Mouse (Mus musculus): ENCODE measurements at regions not wholly inside any gene's neighbourhood (a gene's known extent, or its start where the extent isn't known, plus 50 kb on each side); places are given as distances from the start of the nearest gene placed in this dataset.

DNA sequence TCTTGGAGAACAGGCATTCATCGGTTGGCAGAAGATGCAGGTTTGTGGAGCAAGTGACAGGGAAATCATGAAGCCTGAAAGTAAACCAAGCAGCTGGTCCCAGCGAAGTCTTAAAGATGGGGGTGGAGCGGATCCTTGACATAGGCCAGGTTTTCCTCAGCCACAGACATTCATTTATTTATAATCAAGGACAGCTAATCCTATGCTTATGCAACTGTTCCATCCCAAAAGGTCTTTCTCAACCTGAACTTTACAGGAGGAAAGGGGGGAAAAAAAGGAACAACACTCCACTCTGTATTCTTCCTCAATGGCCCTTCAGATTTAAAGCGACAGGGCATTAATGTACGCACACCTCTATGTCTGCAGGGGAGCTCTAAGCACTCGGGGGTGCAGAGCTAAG lies 121.6 kb downstream of the Gadd45g start:
- Histone ChIP-seq H3K4me1 (ENCODE audit: control insufficient read depth, insufficient read depth, insufficient read length) (peaks cover 14% of the 10 kb centered on the region; the same call in 1 of the 2 replicates), H3K27ac (ENCODE audit: insufficient read depth, low read length) (no peak overlapping the region), H3K27me3 (ENCODE audit: control insufficient read depth, insufficient read depth, low read length) (no peaks in the 10 kb centered on the region), H3K4me3 (ENCODE audit: extremely low read depth, insufficient read depth, insufficient read length) (no peak overlapping the region), H3K36me3 (ENCODE audit: control insufficient read depth, insufficient read depth, low read length) (no peaks in the 10 kb centered on the region)
- DNase-seq (ENCODE audit: low read depth in 1 of 2, low spot score in 2 of 2) = no peak
- 93% methylated on average over 6 of the region's 6 CpGs for WGBS
- TF ChIP-seq POLR2A (IDR thresholded peaks at IDR 0.05; ENCODE audit: low read depth, low read length) = no peak
- no peak for TF ChIP-seq CTCF (IDR thresholded peaks at IDR 0.05; ENCODE audit: extremely low read depth, insufficient read depth, insufficient read length, insufficient replicate concordance)

- Histone ChIP-seq H3K27me3 (ENCODE audit: control insufficient read depth, insufficient read depth, low read length) (no peaks in the 10 kb centered on the region), H3K27ac (ENCODE audit: insufficient read depth, low read length) (no peak overlapping the region), H3K36me3 (ENCODE audit: control insufficient read depth, insufficient read depth, low read length) (no peaks in the 10 kb centered on the region), H3K4me3 (ENCODE audit: extremely low read depth, insufficient read depth, insufficient read length) (no peak overlapping the region), H3K4me1 (ENCODE audit: control insufficient read depth, insufficient read depth, insufficient read length) (peaks cover 12% of the 10 kb centered on the region; the same call in 1 of the 2 replicates)
- 65% methylated on average over 9 of the region's 9 CpGs for WGBS
- DNase-seq (ENCODE audit: low read depth in 1 of 2, low spot score in 2 of 2) = no peak
- no peak for TF ChIP-seq POLR2A (IDR thresholded peaks at IDR 0.05; ENCODE audit: low read depth, low read length)
- TF ChIP-seq CTCF (IDR thresholded peaks at IDR 0.05; ENCODE audit: extremely low read depth, insufficient read depth, insufficient read length, insufficient replicate concordance) = no peak
Observed at GRCm38 (mm10) chr13:51968796-51969195, 122.3 kb downstream of the Gadd45g start.

DNA sequence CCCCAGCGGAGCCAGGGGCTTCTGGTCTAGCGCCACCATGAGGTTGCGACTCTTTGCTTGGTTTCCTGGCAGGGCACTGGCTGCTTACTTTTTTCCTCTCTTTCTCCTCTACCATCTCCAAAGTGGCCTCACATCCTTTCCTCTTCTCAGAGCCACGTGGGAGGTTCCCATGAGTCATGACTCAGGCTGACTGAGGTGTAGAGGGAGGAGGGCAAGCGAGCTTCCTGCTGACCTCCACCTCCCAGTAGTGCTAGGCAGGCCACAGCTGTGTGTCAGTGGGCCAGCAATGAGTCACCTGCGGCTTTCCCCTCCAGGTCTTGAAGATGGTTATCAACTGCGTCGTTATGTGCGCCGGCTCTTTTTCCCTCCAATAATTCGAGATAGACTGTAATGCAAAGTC lies 123.6 kb downstream of the Gadd45g start:
- H3K4me1 ChIP-seq (ENCODE audit: control insufficient read depth, insufficient read depth, insufficient read length) = peaks cover 3% of the 10 kb centered on the region; the same call in 1 of the 2 replicates

DNA sequence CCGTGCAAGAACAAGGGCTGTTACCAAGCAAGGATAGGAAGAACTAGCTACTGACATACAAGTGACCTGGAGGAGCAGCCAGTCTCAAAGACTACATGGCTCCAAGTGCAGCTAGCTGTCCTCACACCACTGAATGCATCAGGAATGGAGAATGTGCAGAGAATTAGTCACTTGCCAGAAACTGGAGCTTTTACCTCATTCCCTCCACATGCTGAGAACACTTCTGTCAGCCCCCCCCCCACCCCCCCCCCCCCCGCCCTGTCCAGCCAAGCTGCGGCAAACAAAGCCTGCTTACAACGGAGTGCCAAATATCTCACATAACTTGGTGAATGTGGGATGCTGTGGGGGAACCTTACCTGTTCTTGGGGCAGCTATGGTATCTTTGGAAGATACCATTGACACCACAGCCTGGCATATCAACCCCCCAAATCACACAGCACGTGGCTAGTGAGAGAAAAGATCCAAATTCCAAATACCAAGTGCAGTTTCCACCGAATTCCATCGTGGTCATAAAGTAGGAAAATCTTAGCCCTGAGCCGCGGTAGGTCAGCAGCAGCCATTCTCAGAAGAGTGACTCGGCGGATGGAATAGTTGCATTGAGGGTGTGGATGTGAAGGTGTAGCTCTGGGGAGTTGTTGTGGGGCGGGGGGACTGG lies 126.3 kb downstream of the Gadd45g start:
- Histone ChIP-seq H3K27ac (ENCODE audit: insufficient read depth, low read length) (no peak overlapping the region), H3K36me3 (ENCODE audit: control insufficient read depth, insufficient read depth, low read length) (no peaks in the 10 kb centered on the region), H3K4me1 (ENCODE audit: control insufficient read depth, insufficient read depth, insufficient read length) (peaks cover 3% of the 10 kb centered on the region; the same call in 1 of the 2 replicates), H3K4me3 (ENCODE audit: extremely low read depth, insufficient read depth, insufficient read length) (no peak overlapping the region), H3K27me3 (ENCODE audit: control insufficient read depth, insufficient read depth, low read length) (no peaks in the 10 kb centered on the region)
- TF ChIP-seq POLR2A (IDR thresholded peaks at IDR 0.05; ENCODE audit: low read depth, low read length) (no peak), CTCF (IDR thresholded peaks at IDR 0.05; ENCODE audit: extremely low read depth, insufficient read depth, insufficient read length, insufficient replicate concordance) (no peak)
- no peak for DNase-seq (ENCODE audit: low read depth in 1 of 2, low spot score in 2 of 2)
- 84% methylated on average over 12 of the region's 12 CpGs for WGBS

More for the DNA sequence above, 123.6 kb downstream of the Gadd45g start:
- Histone ChIP-seq H3K27me3 (ENCODE audit: control insufficient read depth, insufficient read depth, low read length) (no peaks in the 10 kb centered on the region), H3K36me3 (ENCODE audit: control insufficient read depth, insufficient read depth, low read length) (no peaks in the 10 kb centered on the region), H3K4me3 (ENCODE audit: extremely low read depth, insufficient read depth, insufficient read length) (no peak overlapping the region), H3K27ac (ENCODE audit: insufficient read depth, low read length) (no peak overlapping the region)
- DNase-seq (ENCODE audit: low read depth in 1 of 2, low spot score in 2 of 2) = no peak
- 23% methylated on average over 11 of the region's 11 CpGs for WGBS
- TF ChIP-seq POLR2A (IDR thresholded peaks at IDR 0.05; ENCODE audit: low read depth, low read length) = no peak
- no peak for TF ChIP-seq CTCF (IDR thresholded peaks at IDR 0.05; ENCODE audit: extremely low read depth, insufficient read depth, insufficient read length, insufficient replicate concordance)

- whole genome bisulfite sequencing = 94% methylated on average over 10 of the region's 10 CpGs
- H3K27me3 ChIP-seq (ENCODE audit: control insufficient read depth, insufficient read depth, low read length) = no peaks in the 10 kb centered on the region
- peaks cover 3% of the 10 kb centered on the region; the same call in 1 of the 2 replicates for H3K4me1 ChIP-seq (ENCODE audit: control insufficient read depth, insufficient read depth, insufficient read length)
- H3K36me3 ChIP-seq (ENCODE audit: control insufficient read depth, insufficient read depth, low read length) = no peaks in the 10 kb centered on the region
- DNase-seq (ENCODE audit: low read depth in 1 of 2, low spot score in 2 of 2) = no peak
- no peak overlapping the region for H3K4me3 ChIP-seq (ENCODE audit: extremely low read depth, insufficient read depth, insufficient read length)
- H3K27ac ChIP-seq (ENCODE audit: insufficient read depth, low read length) = no peak overlapping the region
- TF ChIP-seq POLR2A (IDR thresholded peaks at IDR 0.05; ENCODE audit: low read depth, low read length) = no peak
- no peak for TF ChIP-seq CTCF (IDR thresholded peaks at IDR 0.05; ENCODE audit: extremely low read depth, insufficient read depth, insufficient read length, insufficient replicate concordance)
Observed at GRCm38 (mm10) chr13:51973461-51973860, 127.0 kb downstream of the Gadd45g start.

GRCm38 (mm10) chr13:51974101-51974500 lies 127.6 kb downstream of the Gadd45g start:
- no peaks in the 10 kb centered on the region for H3K27me3 ChIP-seq (ENCODE audit: control insufficient read depth, insufficient read depth, low read length)
- TF ChIP-seq CTCF (IDR thresholded peaks at IDR 0.05; ENCODE audit: extremely low read depth, insufficient read depth, insufficient read length, insufficient replicate concordance) (no peak), POLR2A (IDR thresholded peaks at IDR 0.05; ENCODE audit: low read depth, low read length) (no peak)
- H3K36me3 ChIP-seq (ENCODE audit: control insufficient read depth, insufficient read depth, low read length) = no peaks in the 10 kb centered on the region
- no peak overlapping the region for H3K4me3 ChIP-seq (ENCODE audit: extremely low read depth, insufficient read depth, insufficient read length)
- 94% methylated on average over 6 of the region's 6 CpGs for WGBS
- peaks cover 3% of the 10 kb centered on the region; the same call in 1 of the 2 replicates for H3K4me1 ChIP-seq (ENCODE audit: control insufficient read depth, insufficient read depth, insufficient read length)
- no peak overlapping the region for H3K27ac ChIP-seq (ENCODE audit: insufficient read depth, low read length)
- DNase-seq (ENCODE audit: low read depth in 1 of 2, low spot score in 2 of 2) = no peak

DNA sequence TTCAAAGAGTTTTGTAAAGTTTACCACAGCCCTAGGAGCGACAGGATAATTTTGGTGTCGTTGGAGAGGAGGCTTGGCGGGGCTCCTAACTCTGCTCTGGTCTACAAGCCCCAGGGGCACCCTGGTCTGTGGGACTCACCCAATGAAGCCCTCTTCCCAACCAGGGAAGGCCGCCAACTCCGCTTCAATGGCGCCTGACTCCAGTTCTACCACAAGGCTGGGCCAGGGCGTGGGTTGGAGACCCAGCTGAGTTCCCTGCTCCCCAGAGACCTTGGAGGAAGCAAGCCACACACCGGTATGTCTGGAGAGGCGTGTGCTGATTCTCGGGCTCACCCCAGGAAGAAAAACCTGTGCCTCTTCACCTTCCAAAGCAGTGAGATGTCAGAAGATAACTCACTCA lies 128.9 kb downstream of the Gadd45g start:
- Histone ChIP-seq H3K36me3 (ENCODE audit: control insufficient read depth, insufficient read depth, low read length) (no peaks in the 10 kb centered on the region), H3K4me3 (ENCODE audit: extremely low read depth, insufficient read depth, insufficient read length) (no peak overlapping the region), H3K4me1 (ENCODE audit: control insufficient read depth, insufficient read depth, insufficient read length) (no peaks in the 10 kb centered on the region), H3K27ac (ENCODE audit: insufficient read depth, low read length) (no peak overlapping the region), H3K27me3 (ENCODE audit: control insufficient read depth, insufficient read depth, low read length) (no peaks in the 10 kb centered on the region)
- TF ChIP-seq POLR2A (IDR thresholded peaks at IDR 0.05; ENCODE audit: low read depth, low read length) (no peak), CTCF (IDR thresholded peaks at IDR 0.05; ENCODE audit: extremely low read depth, insufficient read depth, insufficient read length, insufficient replicate concordance) (no peak)
- WGBS = 59% methylated on average over 10 of the region's 10 CpGs
- DNase-seq (ENCODE audit: low read depth in 1 of 2, low spot score in 2 of 2) = no peak

Data from spleen, adult 2 months (tissue).